Comparison of ENCODE assay signal across 18 mouse cellular contexts in the genomic region with DNA sequence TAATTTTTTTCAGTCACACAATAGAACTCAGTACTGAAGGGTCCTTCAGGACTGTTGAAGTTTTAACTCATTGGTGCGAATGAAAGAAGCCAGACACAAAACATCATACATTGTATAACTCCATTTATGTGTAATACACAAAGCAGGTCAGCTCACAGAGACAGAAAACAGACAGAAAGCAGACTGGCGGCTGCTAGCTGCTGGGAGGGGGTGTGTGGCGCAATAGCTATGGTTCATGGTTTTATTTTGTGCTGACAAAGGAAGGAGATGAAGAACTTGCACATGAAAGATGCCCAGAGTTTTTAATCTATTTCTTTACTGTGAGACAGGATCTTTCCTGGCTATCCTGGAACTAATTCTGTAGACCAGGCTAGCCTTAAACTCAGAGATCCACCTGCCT. TPM values are rescaled to one million over a fixed set of nuclear protein-coding genes. Genes with fewer than 3 reads are reported as not detected.
"Had no signal": no experiment of that assay in that cellular context is flagged by ENCODE, and none has a peak within 500 bp of the region (broad histone marks: within the 10 kb centered on the region; RNA-seq: fewer than 3 reads in every experiment).

No protein-coding gene starts in this region.

- DNase-seq: kidney, adult 11 months; kidney, postnatal 14 days; layer of hippocampus, adult 9-11 months; liver; lung, adult 18-20 months; lung, postnatal 10 days; lung, postnatal 36 days; thymus, postnatal 25 days had no signal

- H3K9ac ChIP-seq: kidney, embryonic 15.5 days; limb, embryonic 13.5 days; liver, embryonic 12.5 days; liver, embryonic 15.5 days; lung, embryonic 15.5 days; midbrain, embryonic 12.5 days; midbrain, embryonic 15.5 days had no signal

- H3K4me3 ChIP-seq: kidney, embryonic 15.5 days; layer of hippocampus, adult 2 months; limb, embryonic 13.5 days; liver, embryonic 12.5 days; liver, embryonic 15.5 days; lung, embryonic 15.5 days; midbrain, embryonic 12.5 days; midbrain, embryonic 15.5 days had no signal

- H3K27me3 ChIP-seq: kidney, embryonic 15.5 days; limb, embryonic 13.5 days; liver, embryonic 12.5 days; liver, embryonic 15.5 days; lung, embryonic 15.5 days; midbrain, embryonic 12.5 days; midbrain, embryonic 15.5 days had no signal

- H3K9me3 ChIP-seq: kidney, embryonic 15.5 days; limb, embryonic 13.5 days; liver, embryonic 12.5 days; liver, embryonic 15.5 days; lung, embryonic 15.5 days; midbrain, embryonic 12.5 days; midbrain, embryonic 15.5 days had no signal

- ATAC-seq: liver, embryonic 12.5 days; midbrain, embryonic 15.5 days had no signal

- H3K4me1 ChIP-seq: limb, embryonic 13.5 days; liver, embryonic 12.5 days; liver, embryonic 15.5 days; midbrain, embryonic 15.5 days had no signal

- H3K36me3 ChIP-seq: kidney, embryonic 15.5 days; limb, embryonic 13.5 days; liver, embryonic 12.5 days; liver, embryonic 15.5 days; lung, embryonic 15.5 days; midbrain, embryonic 12.5 days; midbrain, embryonic 15.5 days had no signal

- H3K27ac ChIP-seq: layer of hippocampus, adult 2 months; liver, embryonic 12.5 days; liver, embryonic 15.5 days; lung, embryonic 15.5 days; midbrain, embryonic 12.5 days; midbrain, embryonic 15.5 days had no signal

- H3K4me2 ChIP-seq: kidney, embryonic 15.5 days; limb, embryonic 13.5 days; liver, embryonic 12.5 days; liver, embryonic 15.5 days; lung, embryonic 15.5 days; midbrain, embryonic 12.5 days; midbrain, embryonic 15.5 days had no signal

RNA-seq across cellular contexts. Expression of gene Ednra, which starts 51.3 kb away (rescaled TPM):
- total RNA-seq: megakaryocyte-erythroid progenitor cell, adult 5-6 weeks; monocyte, adult 5-6 weeks had no signal
